Mouse (Mus musculus): ENCODE measurements at regions not wholly inside any gene's neighbourhood (a gene's known extent, or its start where the extent isn't known, plus 50 kb on each side); places are given as distances from the start of the nearest gene placed in this dataset.

- no peak for TF ChIP-seq CTCF (IDR thresholded peaks at IDR 0.05; ENCODE audit: low read depth, low read length)
- no peak for TF ChIP-seq POLR2A (IDR thresholded peaks at IDR 0.05; ENCODE audit: extremely low read depth, insufficient read depth, low read length)
These were observed 259.2 kb upstream of the Thbs1 start for GRCm38 (mm10) chr2:117852442-117852841.

Measured in liver, adult 2 months (tissue).